Mouse (Mus musculus): ENCODE data around the gene Nf2.

Nf2 gene

DNA sequence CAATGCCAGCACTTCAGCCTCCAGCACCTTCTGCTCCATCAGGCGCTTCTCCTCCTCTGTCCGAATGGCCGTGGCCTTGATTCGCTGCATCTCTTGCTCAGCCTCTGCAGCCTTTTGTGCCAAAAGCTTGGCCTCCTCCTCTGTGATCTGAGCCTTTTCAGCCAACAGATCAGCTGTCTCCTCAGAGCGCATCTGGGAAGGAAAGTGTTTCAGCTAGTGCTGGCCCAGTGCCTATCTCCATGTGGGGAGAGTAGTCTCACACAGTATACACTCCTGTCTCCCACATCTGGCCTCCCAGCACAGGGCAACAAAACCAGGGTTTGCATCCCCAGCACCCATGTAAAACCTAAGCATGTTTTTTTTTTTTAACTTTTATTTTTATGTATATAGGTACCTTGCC lies 59.6 kb downstream of the Nf2 start:
- no peak for DNase-seq

- DNase-seq: no peak
Measured at GRCm38 (mm10) chr11:4784629-4785142, 64.7 kb downstream of the Nf2 start.

DNA sequence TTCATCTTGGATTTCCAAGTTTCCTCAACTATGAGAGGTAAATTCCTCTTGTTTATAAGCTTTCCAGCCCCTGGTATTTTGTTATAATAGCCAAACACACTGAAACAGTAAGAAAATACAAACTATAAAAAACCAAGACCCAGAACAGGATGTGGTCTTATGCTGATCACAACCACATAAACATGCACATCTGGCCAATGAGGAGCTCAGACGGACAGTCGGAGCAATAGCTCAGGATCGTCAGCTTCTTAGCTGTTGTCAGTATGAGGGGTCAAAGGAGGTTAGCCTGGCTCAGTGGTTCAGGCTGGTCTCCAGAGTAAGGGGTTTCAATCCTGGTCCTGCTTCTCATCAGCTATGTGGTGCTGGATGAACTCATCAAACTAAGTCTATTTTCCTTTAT lies 66.2 kb downstream of the Nf2 start:
- no peak for DNase-seq

GRCm38 (mm10) chr11:4780927-4781326 lies 68.4 kb downstream of the Nf2 start:
- DNase-seq: no peak

DNA sequence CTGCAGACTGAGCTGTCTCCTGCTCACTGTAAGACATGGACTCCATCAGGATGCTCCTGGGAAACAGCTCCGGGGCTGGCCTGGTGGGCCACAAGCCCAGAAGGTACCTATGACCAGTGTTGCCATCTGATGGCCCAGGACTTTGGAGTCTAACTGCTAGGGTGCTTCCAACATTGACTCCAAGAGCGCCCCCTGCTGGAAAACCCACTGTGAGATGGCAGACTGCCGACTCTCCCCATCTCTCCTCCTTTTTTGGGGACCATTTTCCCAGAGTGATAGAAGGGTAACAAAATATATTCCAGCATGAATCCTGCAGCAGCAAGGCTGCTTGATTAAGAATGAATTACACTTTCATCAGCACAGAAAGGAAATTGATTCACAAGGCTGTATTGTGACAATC lies 76.4 kb downstream of the Nf2 start:
- peak; percentile 80 for DNase-seq

DNA sequence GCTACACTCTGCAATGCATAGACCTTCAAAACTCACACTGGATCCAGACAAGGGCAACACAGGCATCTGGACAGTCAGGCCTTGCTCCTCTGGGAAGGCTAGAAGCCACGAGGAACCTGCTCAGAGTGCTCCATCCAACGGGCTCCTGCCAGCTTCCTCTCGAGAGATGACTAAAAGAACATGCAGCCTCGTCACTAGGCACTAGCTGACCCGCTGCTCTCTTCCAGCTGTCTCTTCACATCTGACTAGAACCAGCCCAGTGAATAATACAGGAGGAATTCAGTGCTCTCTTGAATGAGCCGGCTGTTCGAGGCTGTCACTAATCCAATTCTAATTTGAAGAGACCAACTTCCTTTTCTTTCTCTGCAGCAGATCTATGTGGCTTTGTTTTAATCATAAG lies 77.6 kb downstream of the Nf2 start:
- DNase-seq: no peak

GRCm38 (mm10) chr11:4769881-4770280 lies 79.5 kb downstream of the Nf2 start:
- no peak for DNase-seq

DNA sequence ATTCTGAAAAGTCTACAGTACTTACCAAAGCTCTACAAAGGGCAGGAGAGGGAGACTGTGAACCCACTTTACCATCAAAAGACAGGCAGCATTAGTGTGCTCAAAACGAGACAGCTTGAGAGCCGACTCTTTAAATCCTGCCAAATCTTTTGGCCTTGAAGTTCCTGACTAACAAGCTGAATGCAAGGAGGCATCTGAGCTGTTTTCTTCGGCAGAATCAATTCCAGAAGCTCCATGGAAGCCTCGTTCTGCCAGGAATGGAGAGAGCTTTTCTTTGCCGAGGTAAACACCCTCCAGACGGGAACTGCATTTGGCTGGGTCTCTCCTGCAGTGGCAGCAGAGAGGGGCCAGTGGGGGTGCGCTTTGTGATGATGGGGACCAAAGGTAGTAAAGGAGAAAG lies 80.0 kb downstream of the Nf2 start:
- DNase-seq: no peak

- no peak for DNase-seq
Measured at GRCm38 (mm10) chr11:4768399-4768798, 80.9 kb downstream of the Nf2 start.

GRCm38 (mm10) chr11:4764476-4764875 lies 84.9 kb downstream of the Nf2 start:
- no peak for DNase-seq

DNA sequence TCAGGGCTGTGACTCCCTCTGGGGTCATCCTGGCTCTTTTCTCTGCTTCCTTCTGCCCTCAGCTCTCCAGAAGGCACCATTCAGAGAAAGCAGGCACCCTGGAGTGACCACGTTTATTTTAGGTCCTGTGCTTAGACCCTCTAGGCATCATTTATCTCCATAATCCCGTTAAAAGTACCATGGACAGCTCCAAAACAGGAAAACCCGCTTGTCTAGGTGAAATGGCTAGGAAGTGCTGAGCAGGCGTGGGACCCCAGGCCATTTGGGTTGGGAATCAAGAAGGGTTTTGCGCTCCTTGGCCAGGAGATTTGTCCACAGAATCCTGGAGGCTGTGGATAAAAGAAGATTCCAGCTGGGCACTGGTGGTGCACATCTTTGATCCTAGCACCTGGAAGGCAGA lies 85.7 kb downstream of the Nf2 start:
- no peak for DNase-seq

- no peak for DNase-seq
Measured at GRCm38 (mm10) chr11:4762511-4762910, 86.8 kb downstream of the Nf2 start.

- no peak for DNase-seq
Measured at GRCm38 (mm10) chr11:4761991-4762390, 87.3 kb downstream of the Nf2 start.

- peak; percentile 90 for DNase-seq
Measured at GRCm38 (mm10) chr11:4760438-4760837, 88.9 kb downstream of the Nf2 start.

DNA sequence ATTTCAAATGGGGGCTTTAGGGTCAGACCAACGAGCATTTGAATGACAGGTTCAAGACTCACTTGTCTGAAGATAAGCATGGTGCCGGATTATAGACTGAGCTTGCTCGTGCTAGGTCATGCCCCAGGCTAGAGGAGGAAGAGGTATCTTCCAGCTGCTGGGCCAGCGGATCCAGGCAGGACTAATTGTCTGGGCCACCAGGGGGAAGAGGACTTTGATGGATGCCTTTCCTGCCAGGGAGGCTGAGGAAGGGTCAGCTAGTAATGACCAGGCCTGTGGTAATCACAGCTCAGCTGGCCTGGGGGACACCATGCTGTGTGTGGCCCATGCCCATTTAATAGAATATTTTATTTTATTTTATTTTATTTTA lies 91.6 kb downstream of the Nf2 start:
- no peak for DNase-seq

DNA sequence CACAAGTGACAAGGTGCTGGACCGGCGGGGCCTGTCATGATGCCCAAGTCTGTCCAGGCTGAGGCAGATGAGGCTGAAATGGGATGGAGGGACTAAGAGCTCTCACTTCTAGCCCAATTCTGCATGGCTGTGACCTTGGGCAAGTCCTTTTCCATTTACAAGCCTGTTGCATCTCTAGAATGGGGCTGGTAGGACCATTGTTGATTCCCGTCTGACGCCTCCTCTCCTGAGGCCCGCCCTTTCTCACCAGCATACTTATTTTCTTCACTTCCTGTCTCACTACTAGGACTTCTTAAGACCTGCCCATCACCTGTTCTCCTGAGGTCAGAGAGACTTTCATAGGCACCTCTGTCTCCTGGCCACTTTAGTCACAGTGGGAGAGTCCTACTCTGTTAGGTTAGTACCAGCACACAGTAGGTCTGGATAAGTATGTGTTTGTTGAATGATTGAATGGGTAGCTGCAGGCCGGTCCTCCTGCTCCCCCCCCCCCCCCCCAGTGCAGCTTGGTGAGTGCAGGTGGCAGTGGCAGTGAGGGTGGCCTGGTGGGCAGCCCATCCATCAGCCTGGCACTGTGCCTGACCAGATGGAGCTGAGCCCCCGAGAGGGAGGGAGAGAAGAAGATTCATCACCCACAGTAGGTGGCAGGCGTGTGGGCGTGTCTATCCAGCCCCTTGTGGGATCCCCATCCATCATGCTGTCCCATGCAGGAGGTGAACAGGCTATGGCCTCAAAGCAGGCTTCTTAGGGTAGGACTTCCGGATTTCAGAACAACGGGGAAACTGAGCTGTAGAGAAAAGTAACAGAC lies 92.2 kb downstream of the Nf2 start:
- DNase-seq: no peak

GRCm38 (mm10) chr11:4756460-4756859 lies 92.9 kb downstream of the Nf2 start:
- DNase-seq: no peak

DNA sequence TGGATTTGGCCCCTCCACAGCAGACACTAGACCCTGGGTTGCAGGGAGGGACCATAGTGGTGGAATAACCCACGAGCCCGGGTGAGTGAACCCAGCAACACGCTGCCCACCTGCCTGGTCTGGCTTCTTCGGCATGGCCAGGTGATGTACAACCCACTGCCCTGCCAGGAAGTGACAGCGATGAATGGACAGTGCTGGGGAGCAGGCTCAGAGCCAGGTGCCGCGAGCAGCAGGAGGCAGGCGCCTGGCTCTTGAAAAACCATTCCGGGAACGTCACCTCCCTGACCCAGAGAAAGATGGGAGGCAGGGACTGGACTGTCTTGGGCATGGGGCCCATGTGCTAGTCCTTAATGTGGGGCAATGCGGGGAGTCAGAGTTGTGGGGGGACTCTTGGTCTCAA lies 94.5 kb downstream of the Nf2 start:
- no peak for DNase-seq

DNA sequence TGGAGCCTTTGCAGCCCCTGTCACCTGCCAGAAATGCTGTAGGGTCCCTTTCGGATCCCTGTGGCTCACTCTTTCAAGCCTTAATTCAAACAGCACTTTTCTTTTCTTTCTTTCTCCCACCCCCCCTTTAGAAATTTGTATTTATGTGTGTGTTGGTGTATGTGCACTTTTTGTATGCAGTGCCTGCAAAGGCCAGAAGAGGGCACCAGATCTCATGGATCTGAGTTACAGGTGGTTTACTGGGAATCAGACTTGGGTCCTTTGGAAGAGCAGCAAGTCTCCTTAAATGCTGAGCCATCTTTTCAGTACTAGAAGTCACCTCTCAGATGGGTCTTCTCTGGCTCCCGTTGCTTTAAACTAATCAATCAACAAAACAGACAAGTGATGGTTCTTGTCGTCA lies 95.3 kb downstream of the Nf2 start:
- DNase-seq: no peak

DNA sequence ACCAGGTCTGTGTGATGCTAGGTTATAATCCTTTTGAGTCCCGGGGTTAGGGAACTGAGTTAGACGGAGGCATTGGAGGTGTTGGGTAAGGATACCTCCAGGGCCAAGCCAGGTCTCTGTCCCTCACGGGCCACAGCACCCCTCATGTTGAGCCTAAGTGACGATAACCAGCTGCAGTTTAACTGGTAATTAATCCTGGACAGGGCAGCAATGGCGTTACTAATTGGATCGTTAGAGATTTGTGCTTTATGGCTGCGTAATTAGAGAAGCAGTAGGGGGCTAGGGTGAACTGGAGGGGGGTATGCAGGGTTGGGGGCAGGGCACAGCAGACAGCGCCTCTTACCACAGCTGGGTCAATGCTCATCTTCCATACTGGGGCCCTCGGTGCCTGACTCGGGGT lies 96.5 kb downstream of the Nf2 start:
- DNase-seq: no peak

- peak; percentile 91 for DNase-seq
Measured at GRCm38 (mm10) chr11:4750263-4750662, 99.1 kb downstream of the Nf2 start.

DNA sequence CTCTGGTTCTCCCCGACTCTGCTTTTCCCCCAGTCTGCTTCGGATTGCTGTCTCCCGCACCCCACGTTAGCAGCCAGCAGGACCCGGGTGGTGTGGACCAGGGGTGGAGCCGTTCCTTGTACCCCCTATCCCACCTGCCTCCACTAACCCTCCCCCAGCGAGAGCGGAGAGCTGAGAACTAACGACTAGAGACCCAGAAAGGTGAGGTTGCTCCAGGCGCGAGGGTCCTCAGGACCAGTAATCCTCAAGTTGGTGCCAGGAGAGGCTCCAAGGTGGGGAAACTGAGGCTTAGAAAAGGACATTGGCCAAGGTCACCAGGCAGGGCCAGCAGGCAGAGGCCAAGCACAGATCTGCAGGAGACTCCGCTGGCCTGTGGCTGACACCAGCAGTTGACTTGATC lies 102.1 kb downstream of the Nf2 start:
- no peak for DNase-seq

DNA sequence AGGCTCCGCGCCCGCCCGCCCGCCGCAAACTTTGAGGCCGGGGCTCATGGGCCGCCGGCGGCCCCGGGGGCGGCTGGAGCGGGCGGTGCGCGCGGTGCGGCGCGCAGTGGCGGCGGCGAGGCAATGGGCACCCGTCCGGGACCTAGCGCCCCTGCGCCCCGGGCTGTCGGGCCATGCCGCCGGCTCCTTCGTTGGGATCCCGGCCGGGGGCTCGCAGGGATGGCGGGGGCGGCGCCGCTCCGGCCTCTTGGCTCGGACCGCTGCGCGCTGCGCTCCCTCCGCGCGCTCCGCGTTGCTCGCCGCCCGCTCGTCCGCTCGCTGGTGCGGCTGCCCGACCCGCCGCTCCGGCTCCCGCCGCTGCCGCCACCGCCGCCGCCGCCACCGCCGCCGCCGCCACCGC lies 102.6 kb downstream of the Nf2 start, which contains the start of gene Cabp7:
Gene Cabp7, minus strand, starts transcription at position 46 of the 400 bp plus-strand sequence.
- DNase-seq: no peak

GRCm38 (mm10) chr11:4745969-4746368 lies 103.4 kb downstream of the Nf2 start:
- DNase-seq: no peak

DNA sequence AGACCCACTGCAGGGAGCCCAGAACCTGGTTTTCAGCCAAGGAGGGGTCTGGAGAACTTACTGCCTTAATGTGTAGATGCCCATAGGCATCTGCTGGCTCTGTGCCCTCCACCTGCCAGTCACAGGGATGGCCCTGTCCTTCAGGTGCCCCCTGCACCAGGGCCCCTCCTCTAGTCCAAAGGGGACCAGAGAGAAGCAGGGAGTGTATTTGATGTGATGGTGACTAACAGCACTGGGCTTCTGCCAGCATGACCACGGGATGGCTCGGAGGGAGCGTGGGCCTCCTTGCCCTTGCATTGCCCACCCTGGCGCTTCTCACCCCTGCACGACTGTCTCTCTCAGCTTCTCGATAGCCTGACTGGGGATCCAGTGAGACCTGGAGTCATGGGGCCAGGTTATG lies 104.6 kb downstream of the Nf2 start:
- DNase-seq: no peak

Measured in kidney, postnatal 10 days (tissue).